7 mouse cellular contexts compared by ENCODE assay signal in genomic region chr3:88552082-88552645, GRCm38 (mm10). TPM values are rescaled to one million over a fixed set of nuclear protein-coding genes. Genes with fewer than 3 reads are reported as not detected.
DNase-seq lines count a peak whose midpoint lies in the region; ATAC-seq and TF ChIP-seq lines count a peak whose summit lies in the region.

No protein-coding gene starts in this region.

- no peaks in the 10 kb centered on the region for H3K9me3 ChIP-seq in megakaryocyte, embryonic 14.5 days
- H3K9me3 ChIP-seq in forebrain, embryonic 10.5 days = no peaks in the 10 kb centered on the region
- no peaks in the 10 kb centered on the region for H3K9me3 ChIP-seq in limb, embryonic 14.5 days (ENCODE audit: control insufficient read depth, low read length)
- H3K9me3 ChIP-seq in stomach, embryonic 16.5 days (replicated peaks; ENCODE audit: control insufficient read depth, low read length) = no peaks in the 10 kb centered on the region

- 24% methylated on average over 16 of the region's 16 CpGs for WGBS in forebrain, embryonic 10.5 days
- 23% methylated on average over 16 of the region's 16 CpGs for WGBS in limb, embryonic 14.5 days
- 14% methylated on average over 16 of the region's 16 CpGs for WGBS in stomach, embryonic 16.5 days

- peak overlapping the region; percentile 92 for H3K4me2 ChIP-seq in limb, embryonic 14.5 days (replicated peaks; ENCODE audit: low read depth, low read length, severe bottlenecking)
- H3K4me2 ChIP-seq in stomach, embryonic 16.5 days (ENCODE audit: low read depth, low read length) = peak overlapping the region; percentile 87

- no peak for ATAC-seq in megakaryocyte, adult 5-6 weeks (ENCODE audit: poor library complexity, severe bottlenecking)
- ATAC-seq in limb, embryonic 14.5 days (ENCODE audit: low FRiP score, low read depth) = no peak
- ATAC-seq in stomach, embryonic 16.5 days (ENCODE audit: insufficient read depth, low FRiP score) = no peak

- no peak for DNase-seq in forebrain, embryonic 10.5 days (ENCODE audit: extremely low spot score, low spot score)
- DNase-seq in limb, embryonic 14.5 days (ENCODE audit: low spot score) = no peak
- DNase-seq in layer of hippocampus, postnatal 10 days (ENCODE audit: low spot score in 2 of 2) = no peak
- DNase-seq in left cerebral cortex, adult 11 months (ENCODE audit: low spot score) = no peak

- H3K4me1 ChIP-seq in megakaryocyte, embryonic 14.5 days = peaks cover 51% of the 10 kb centered on the region
- peaks cover 52% of the 10 kb centered on the region for H3K4me1 ChIP-seq in forebrain, embryonic 10.5 days
- peaks cover 9% of the 10 kb centered on the region for H3K4me1 ChIP-seq in limb, embryonic 14.5 days (ENCODE audit: control insufficient read depth, insufficient read depth, low read length)
- peaks cover 20% of the 10 kb centered on the region for H3K4me1 ChIP-seq in stomach, embryonic 16.5 days (ENCODE audit: control insufficient read depth, insufficient read depth, low read length)

- no peaks in the 10 kb centered on the region for H3K27me3 ChIP-seq in megakaryocyte, embryonic 14.5 days (replicated peaks)
- H3K27me3 ChIP-seq in forebrain, embryonic 10.5 days (ENCODE audit: poor library complexity, severe bottlenecking) = no peaks in the 10 kb centered on the region
- no peaks in the 10 kb centered on the region for H3K27me3 ChIP-seq in limb, embryonic 14.5 days (ENCODE audit: control insufficient read depth, insufficient read depth, low read length)
- H3K27me3 ChIP-seq in stomach, embryonic 16.5 days (ENCODE audit: control insufficient read depth, insufficient read depth, low read length) = no peaks in the 10 kb centered on the region

- H3K27ac ChIP-seq in forebrain, embryonic 10.5 days = peak overlapping the region; percentile 97
- H3K27ac ChIP-seq in limb, embryonic 14.5 days (replicated peaks; ENCODE audit: low read depth, low read length) = peak overlapping the region; percentile 48; the same call in 1 of the 2 replicates
- H3K27ac ChIP-seq in stomach, embryonic 16.5 days (ENCODE audit: low read length) = peak overlapping the region; percentile 99

- H3K36me3 ChIP-seq in megakaryocyte, embryonic 14.5 days (replicated peaks; ENCODE audit: low read length) = peaks cover 58% of the 10 kb centered on the region
- H3K36me3 ChIP-seq in forebrain, embryonic 10.5 days (replicated peaks) = peaks cover 38% of the 10 kb centered on the region
- peaks cover 16% of the 10 kb centered on the region for H3K36me3 ChIP-seq in limb, embryonic 14.5 days (ENCODE audit: control insufficient read depth, insufficient read depth, low read length)
- H3K36me3 ChIP-seq in stomach, embryonic 16.5 days (ENCODE audit: control insufficient read depth, insufficient read depth, low read length) = no peaks in the 10 kb centered on the region; the same call in 1 of the 2 replicates

- H3K9ac ChIP-seq in limb, embryonic 14.5 days (ENCODE audit: low read depth, low read length, severe bottlenecking) = peak overlapping the region; percentile 63
- peak overlapping the region; percentile 86 for H3K9ac ChIP-seq in stomach, embryonic 16.5 days (ENCODE audit: low read length)

- TF ChIP-seq POLR2A in limb, embryonic 14.5 days (IDR thresholded peaks at IDR 0.05; ENCODE audit: borderline replicate concordance, extremely low read depth, insufficient read depth, insufficient read length) = no peak

- H3K4me3 ChIP-seq in megakaryocyte, embryonic 14.5 days (replicated peaks) = peak overlapping the region; percentile 100
- H3K4me3 ChIP-seq in forebrain, embryonic 10.5 days = peak overlapping the region; percentile 70
- H3K4me3 ChIP-seq in limb, embryonic 14.5 days (replicated peaks; ENCODE audit: low read length) = peak overlapping the region; percentile 87
- peak overlapping the region; percentile 67 for H3K4me3 ChIP-seq in stomach, embryonic 16.5 days (replicated peaks; ENCODE audit: low read length)

RNA-seq across cellular contexts. Expression of gene Lamtor2, which starts 0.7 kb away (rescaled TPM):
- polyA plus RNA-seq in megakaryocyte, embryonic 14.5 days (2012; ENCODE audit: insufficient read depth, low replicate concordance) = 18.1 and 152 TPM in 2 replicates
- total RNA-seq in megakaryocyte, adult 5-6 weeks (2015) = 31.3 TPM in 2 replicates
- 57.8 and 73.4 TPM in 2 replicates for total RNA-seq in megakaryocyte, adult 5-6 weeks (2017)
- polyA plus RNA-seq in forebrain, embryonic 10.5 days (2016; fragmentation: Nextera tagmentation; extraction: Ambion mirVana) = 172 and 174 TPM in 2 replicates
- 92.5 and 117 TPM in 2 replicates for polyA plus RNA-seq in limb, embryonic 14.5 days (2012; rRNA removed)
- polyA plus RNA-seq in limb, embryonic 14.5 days (2014; fragmentation: Nextera tagmentation; extraction: Ambion mirVana) = 100 and 103 TPM in 2 replicates
- 188 and 190 TPM in 2 replicates for polyA plus RNA-seq in stomach, embryonic 16.5 days (2015; fragmentation: Nextera tagmentation; extraction: Ambion mirVana)
- total RNA-seq in layer of hippocampus, postnatal 10 days (2021) = 100 to 1,000 TPM; 117 to 126 TPM

RNA-seq across cellular contexts. Expression of gene Ubqln4, which starts 1.4 kb away (rescaled TPM):
- polyA plus RNA-seq in megakaryocyte, embryonic 14.5 days (2012; ENCODE audit: insufficient read depth, low replicate concordance) = 26.1 and 51.5 TPM in 2 replicates
- 10.5 and 14.5 TPM in 2 replicates for total RNA-seq in megakaryocyte, adult 5-6 weeks (2015)
- 15.9 and 16.4 TPM in 2 replicates for total RNA-seq in megakaryocyte, adult 5-6 weeks (2017)
- 73.4 and 77.4 TPM in 2 replicates for polyA plus RNA-seq in forebrain, embryonic 10.5 days (2016; fragmentation: Nextera tagmentation; extraction: Ambion mirVana)
- 90.4 and 112 TPM in 2 replicates for polyA plus RNA-seq in limb, embryonic 14.5 days (2012; rRNA removed)
- 52.5 and 57.8 TPM in 2 replicates for polyA plus RNA-seq in limb, embryonic 14.5 days (2014; fragmentation: Nextera tagmentation; extraction: Ambion mirVana)
- polyA plus RNA-seq in stomach, embryonic 16.5 days (2015; fragmentation: Nextera tagmentation; extraction: Ambion mirVana) = 33.3 and 34.0 TPM in 2 replicates
- total RNA-seq in layer of hippocampus, postnatal 10 days (2021) = 10 to 100 TPM; 79.9 to 81.8 TPM

RNA-seq across cellular contexts. Expression of gene Rab25, which starts 4.1 kb away (rescaled TPM):
- polyA plus RNA-seq in megakaryocyte, embryonic 14.5 days (2012; ENCODE audit: insufficient read depth, low replicate concordance) = 0.51 TPM in 1 of 2 replicates, not detected in the other
- total RNA-seq in megakaryocyte, adult 5-6 weeks (2015) = not detected in 2 replicates
- not detected in 2 replicates for total RNA-seq in megakaryocyte, adult 5-6 weeks (2017)
- 2.8 and 4.0 TPM in 2 replicates for polyA plus RNA-seq in forebrain, embryonic 10.5 days (2016; fragmentation: Nextera tagmentation; extraction: Ambion mirVana)
- polyA plus RNA-seq in limb, embryonic 14.5 days (2012; rRNA removed) = 27.0 and 35.0 TPM in 2 replicates
- 52.7 and 70.4 TPM in 2 replicates for polyA plus RNA-seq in limb, embryonic 14.5 days (2014; fragmentation: Nextera tagmentation; extraction: Ambion mirVana)
- 144 and 197 TPM in 2 replicates for polyA plus RNA-seq in stomach, embryonic 16.5 days (2015; fragmentation: Nextera tagmentation; extraction: Ambion mirVana)
- total RNA-seq in layer of hippocampus, postnatal 10 days (2021) = not detected

RNA-seq across cellular contexts. Expression of gene Mex3a, which starts 20.0 kb away (rescaled TPM):
- polyA plus RNA-seq in megakaryocyte, embryonic 14.5 days (2012; ENCODE audit: insufficient read depth, low replicate concordance) = 0.83 and 1.6 TPM in 2 replicates
- total RNA-seq in megakaryocyte, adult 5-6 weeks (2015) = 0.04 and 0.05 TPM in 2 replicates
- total RNA-seq in megakaryocyte, adult 5-6 weeks (2017) = 0.04 and 0.18 TPM in 2 replicates
- polyA plus RNA-seq in forebrain, embryonic 10.5 days (2016; fragmentation: Nextera tagmentation; extraction: Ambion mirVana) = 27.4 and 28.6 TPM in 2 replicates
- polyA plus RNA-seq in limb, embryonic 14.5 days (2012; rRNA removed) = 49.3 and 60.8 TPM in 2 replicates
- 26.7 and 33.1 TPM in 2 replicates for polyA plus RNA-seq in limb, embryonic 14.5 days (2014; fragmentation: Nextera tagmentation; extraction: Ambion mirVana)
- polyA plus RNA-seq in stomach, embryonic 16.5 days (2015; fragmentation: Nextera tagmentation; extraction: Ambion mirVana) = 9.9 and 11.4 TPM in 2 replicates
- 10 to 100 TPM; 17.0 to 18.5 TPM for total RNA-seq in layer of hippocampus, postnatal 10 days (2021)

RNA-seq across cellular contexts. Expression of gene Ssr2, which starts 23.5 kb away (rescaled TPM):
- 111 and 307 TPM in 2 replicates for polyA plus RNA-seq in megakaryocyte, embryonic 14.5 days (2012; ENCODE audit: insufficient read depth, low replicate concordance)
- total RNA-seq in megakaryocyte, adult 5-6 weeks (2015) = 207 and 216 TPM in 2 replicates
- total RNA-seq in megakaryocyte, adult 5-6 weeks (2017) = 93.2 and 107 TPM in 2 replicates
- polyA plus RNA-seq in forebrain, embryonic 10.5 days (2016; fragmentation: Nextera tagmentation; extraction: Ambion mirVana) = 174 and 188 TPM in 2 replicates
- 422 and 466 TPM in 2 replicates for polyA plus RNA-seq in limb, embryonic 14.5 days (2012; rRNA removed)
- polyA plus RNA-seq in limb, embryonic 14.5 days (2014; fragmentation: Nextera tagmentation; extraction: Ambion mirVana) = 307 and 325 TPM in 2 replicates
- polyA plus RNA-seq in stomach, embryonic 16.5 days (2015; fragmentation: Nextera tagmentation; extraction: Ambion mirVana) = 307 and 360 TPM in 2 replicates
- 100 to 1,000 TPM; 123 to 129 TPM for total RNA-seq in layer of hippocampus, postnatal 10 days (2021)

Comparison
In these comparisons a context has a peak if more than half of its experiments do, and no peak if none do; other contexts are left out.
1. H3K27ac ChIP-seq: peak in every context shown above with its lines; median percentile 99 in stomach, embryonic 16.5 days; 97 in forebrain, embryonic 10.5 days; 48 in limb, embryonic 14.5 days.